Mouse (Mus musculus) cortical plate, adult 2 months (tissue): ENCODE data around the gene Dhdh. TPM values are rescaled to one million over a fixed set of nuclear protein-coding genes. Genes with fewer than 3 reads are reported as not detected.
A peak's percentile ranks its signal among the peaks of the same experiment; 100 is the strongest.
"Not testable (repeated sequence)": the region's sequence is repeated elsewhere in the genome, so short reads cannot be mapped to it uniquely, and the experiment has no call there.

ENCODE experiments used
- H3K27ac ChIP-seq: fragments of 200-500 bp; 2 replicates; pipeline ENCODE4 v1.5.1; 2012; ENCODE audit warnings: low read length, control low read depth, inconsistent platforms; ENCODE audit not compliant: insufficient read depth
- H3K4me1 ChIP-seq: fragments of 200-500 bp; 2 replicates; pipeline ENCODE4 v1.6.1; 2011; ENCODE audit warnings: low read length; ENCODE audit not compliant: control insufficient read depth, insufficient read depth
- H3K4me3 ChIP-seq: fragments of 200-500 bp; 2 replicates; pipeline ENCODE4 v1.5.1; 2011; ENCODE audit warnings: mild to moderate bottlenecking, low read length, control low read depth; ENCODE audit not compliant: insufficient read depth
- CTCF ChIP-seq: fragments of 200-500 bp; IDR thresholded peaks from 2 replicates; pipeline ENCODE4 v1.5.1; 2011; ENCODE audit warnings: mild to moderate bottlenecking, control low read depth, low read length; ENCODE audit not compliant: insufficient read depth; ENCODE audit errors: extremely low read depth
- POLR2A ChIP-seq: fragments of 200-500 bp; IDR thresholded peaks from 2 replicates; pipeline ENCODE4 v1.6.1; 2011; ENCODE audit warnings: mild to moderate bottlenecking, low read length, control low read depth; ENCODE audit not compliant: insufficient read depth; ENCODE audit errors: extremely low read depth
- polyA plus RNA-seq: library from polyadenylated mRNA; depleted of rRNA; stranded (reverse); fragments of >200 nt; gene quantifications from 2 replicates; pipeline ENCODE4 v1.2.3, GENCODE M21; 2012

Dhdh gene
- polyA plus RNA-seq, 1 experiment: 5.9 TPM

GRCm38 (mm10) chr7:45492225-45492844 is 3.7 kb upstream of the Dhdh start:
- H3K27ac ChIP-seq: no peak overlapping the region
- TF ChIP-seq POLR2A (no peak), CTCF (no peak)
- H3K4me1 ChIP-seq: no peaks in the 10 kb centered on the region; the same call in 1 of the 2 replicates
- H3K4me3 ChIP-seq: no peak overlapping the region

GRCm38 (mm10) chr7:45491264-45491663 is 2.7 kb upstream of the Dhdh start:
- Histone ChIP-seq H3K27ac (no peak overlapping the region), H3K4me1 (no peaks in the 10 kb centered on the region; the same call in 1 of the 2 replicates), H3K4me3 (no peak overlapping the region)
- no peak for TF ChIP-seq CTCF

DNA sequence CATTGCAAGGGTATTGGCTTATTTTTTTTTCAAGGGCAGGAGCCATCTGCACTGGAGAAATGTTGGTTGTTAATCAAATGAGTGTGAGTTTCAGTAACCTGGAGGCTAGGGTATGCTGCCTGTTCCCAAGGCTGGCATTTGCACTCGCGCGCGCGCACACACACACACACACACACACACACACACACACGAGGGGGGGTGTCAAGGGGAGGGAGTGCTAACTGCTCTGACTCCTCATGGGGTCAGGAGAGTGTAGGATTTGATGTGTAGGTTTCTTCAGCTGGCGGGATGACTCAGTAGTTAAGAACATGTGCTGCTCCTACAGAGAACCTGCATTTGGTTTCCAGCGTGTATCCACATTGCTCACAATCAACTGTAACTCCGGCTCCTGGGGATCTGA is 2.2 kb upstream of the Dhdh start:
- Histone ChIP-seq H3K27ac (no peak overlapping the region), H3K4me1 (no peaks in the 10 kb centered on the region; the same call in 1 of the 2 replicates), H3K4me3 (no peak overlapping the region)
- TF ChIP-seq POLR2A (no peak), CTCF (no peak)

DNA sequence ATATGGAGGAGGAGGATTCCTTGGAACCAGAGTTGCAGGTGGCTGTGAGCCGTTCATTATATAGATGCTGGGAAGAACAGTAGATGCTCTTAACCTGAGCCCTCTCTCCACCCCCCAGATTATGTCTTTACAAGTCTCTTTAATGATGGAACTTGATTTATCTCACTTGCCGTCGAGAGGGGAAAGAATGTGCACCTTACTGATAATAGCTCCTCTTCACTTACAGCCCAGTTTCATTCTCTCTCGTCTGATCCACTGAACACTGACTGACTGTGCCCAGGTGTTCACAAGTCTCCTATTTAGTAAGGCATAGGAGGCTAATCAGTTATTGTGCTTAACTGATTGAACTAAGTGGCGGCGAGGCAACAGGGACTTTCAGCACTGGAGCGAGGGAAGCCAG is 973 bp upstream of the Dhdh start:
- no peak for TF ChIP-seq POLR2A
- TF ChIP-seq CTCF: no peak
- no peaks in the 10 kb centered on the region; the same call in 1 of the 2 replicates for H3K4me1 ChIP-seq
- H3K27ac ChIP-seq: no peak overlapping the region
- H3K4me3 ChIP-seq: no peak overlapping the region

- Histone ChIP-seq H3K4me1 (no peaks in the 10 kb centered on the region; the same call in 1 of the 2 replicates), H3K4me3 (peak overlapping the region; percentile 52; the same call in 1 of the 2 replicates), H3K27ac (no peak overlapping the region)
- no peak for TF ChIP-seq CTCF
- TF ChIP-seq POLR2A: no peak
Observed at GRCm38 (mm10) chr7:45487861-45488292, 728 bp downstream of the Dhdh start.

DNA sequence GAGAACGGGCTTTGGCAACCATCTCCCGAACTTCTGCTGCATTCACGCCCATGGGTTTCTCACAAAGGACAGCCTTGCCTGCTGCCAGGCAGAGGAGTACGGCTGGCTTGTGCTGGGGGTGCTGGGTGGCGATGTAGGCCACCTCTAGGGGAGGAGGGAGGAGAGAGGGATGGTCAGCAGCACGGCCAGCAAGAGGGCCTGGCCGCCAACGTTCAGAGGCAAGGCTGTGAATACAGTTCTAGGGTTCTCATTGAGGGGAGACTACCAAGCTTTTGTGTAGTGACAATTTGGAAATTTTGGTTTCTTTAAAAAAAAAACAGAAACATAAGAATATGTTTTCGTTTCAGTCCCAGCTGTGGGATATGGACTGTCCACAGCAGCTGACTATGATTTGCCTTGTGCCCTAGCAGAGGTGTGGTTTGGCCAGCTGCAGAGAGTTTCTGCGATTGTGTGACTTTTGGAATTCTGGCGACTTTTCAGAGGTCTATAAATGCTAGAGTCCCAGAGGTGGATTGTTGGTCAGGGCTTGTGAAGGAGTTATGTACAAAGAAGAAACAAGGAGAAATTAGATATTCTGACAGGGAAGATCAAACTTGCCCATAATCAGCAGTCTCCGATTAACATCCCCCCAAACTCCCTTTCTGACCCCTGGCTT is 1.7 kb downstream of the Dhdh start, which contains the start of gene Gm45808:
TSS of gene Gm45808 (minus strand) at position 51 of the 655 bp plus-strand sequence.
- H3K4me3 ChIP-seq: no peak within 1 kb of the TSS
- TF ChIP-seq CTCF: no peak
- no peak for TF ChIP-seq POLR2A
- no peak within 1 kb of the TSS for H3K27ac ChIP-seq
- H3K4me1 ChIP-seq: no peaks in the 10 kb centered on the region; the same call in 1 of the 2 replicates

GRCm38 (mm10) chr7:45486158-45486557 is 2.4 kb downstream of the Dhdh start:
- TF ChIP-seq CTCF: no peak
- H3K27ac ChIP-seq: no peak overlapping the region
- no peaks in the 10 kb centered on the region; the same call in 1 of the 2 replicates for H3K4me1 ChIP-seq
- H3K4me3 ChIP-seq: no peak overlapping the region

- not testable (repeated sequence) for H3K4me3 ChIP-seq, H3K4me1 ChIP-seq, H3K27ac ChIP-seq
Observed at GRCm38 (mm10) chr7:45484985-45485384, 3.6 kb downstream of the Dhdh start.

- TF ChIP-seq POLR2A: no peak
- TF ChIP-seq CTCF: no peak
- no peaks in the 10 kb centered on the region for H3K4me1 ChIP-seq
Observed at GRCm38 (mm10) chr7:45482166-45482565, 6.4 kb downstream of the Dhdh start.

GRCm38 (mm10) chr7:45481374-45481927 is 7.2 kb downstream of the Dhdh start, which contains the start of gene Tulp2:
Tulp2 (plus strand) TSS chr7:45481877.
- Histone ChIP-seq H3K4me1 (no peaks in the 10 kb centered on the region), H3K27ac (no peak within 1 kb of the TSS), H3K4me3 (no peak within 1 kb of the TSS)
- TF ChIP-seq CTCF (no peak), POLR2A (no peak)

More at GRCm38 (mm10) chr7:45482166-45482565, 6.4 kb downstream of the Dhdh start:
- no peak overlapping the region for H3K27ac ChIP-seq
- H3K4me3 ChIP-seq: no peak overlapping the region

DNA sequence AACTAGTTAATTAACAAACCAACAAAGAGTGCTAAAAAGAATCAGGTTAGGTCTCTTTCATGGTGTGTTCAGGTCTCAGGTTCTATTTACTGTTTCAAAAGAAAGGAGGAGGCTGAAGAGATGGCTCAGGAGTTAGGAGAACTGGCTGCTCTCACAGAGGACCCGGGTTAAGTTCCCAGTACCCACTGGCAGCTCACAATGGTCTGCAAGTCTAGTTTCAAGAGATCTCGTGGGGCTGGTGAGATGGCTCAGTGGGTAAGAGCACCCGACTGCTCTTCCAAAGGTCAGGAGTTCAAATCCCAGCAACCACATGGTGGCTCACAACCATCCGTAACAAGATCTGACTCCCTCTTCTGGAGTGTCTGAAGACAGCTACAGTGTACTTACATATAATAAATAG is 8.3 kb downstream of the Dhdh start:
- H3K4me1 ChIP-seq, H3K27ac ChIP-seq, H3K4me3 ChIP-seq: not testable (repeated sequence)
